In the genomic region with DNA sequence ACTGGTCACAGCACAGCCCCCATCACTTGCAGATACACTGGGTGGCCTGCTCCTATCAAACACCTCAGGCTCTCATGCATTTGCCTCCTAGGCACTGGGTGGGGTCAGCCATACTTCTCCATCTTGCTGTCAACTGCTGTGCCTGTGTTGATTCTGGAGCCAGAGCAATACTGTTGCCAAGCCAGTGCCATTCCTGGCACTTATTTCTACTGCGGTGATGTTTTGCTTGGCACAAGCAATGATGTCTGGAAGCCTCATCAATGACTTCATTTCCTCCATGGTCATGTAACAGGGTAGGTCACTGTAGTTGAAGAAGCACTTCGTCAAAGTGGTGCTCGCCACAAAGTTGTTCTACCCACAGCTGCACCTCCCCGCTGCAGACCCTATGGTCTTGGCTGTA, we compare ENCODE assay signal across 12 mouse cellular contexts. TPM values are rescaled to one million over a fixed set of nuclear protein-coding genes. Genes with fewer than 3 reads are reported as not detected.
DNase-seq lines count a peak whose midpoint lies in the region; ATAC-seq and TF ChIP-seq lines count a peak whose summit lies in the region.
"Had no signal": no experiment of that assay in that cellular context is flagged by ENCODE, and none has a peak within 500 bp of the region (broad histone marks: within the 10 kb centered on the region; RNA-seq: fewer than 3 reads in every experiment).

No protein-coding gene starts in this region.

- H3K9me3 ChIP-seq in liver, postnatal 0 days (ENCODE audit: low read length) = no peaks in the 10 kb centered on the region
- no peaks in the 10 kb centered on the region for H3K9me3 ChIP-seq in hindbrain, embryonic 15.5 days
- H3K9me3 ChIP-seq: midbrain, embryonic 12.5 days had no signal

- no peak for TF ChIP-seq CTCF in gastrocnemius, adult 2 months (IDR thresholded peaks at IDR 0.05)
- no peak for TF ChIP-seq CTCF in liver, adult 2 months (IDR thresholded peaks at IDR 0.05; ENCODE audit: low read depth, low read length)
- no peak for TF ChIP-seq CTCF in liver, postnatal 0 days (IDR thresholded peaks at IDR 0.05; ENCODE audit: low read depth)
- TF ChIP-seq CTCF in C2C12 (IDR thresholded peaks at IDR 0.05; ENCODE audit: control insufficient read depth, insufficient read depth, insufficient read length) = no peak

- DNase-seq in gastrocnemius, adult 2 months = peak; percentile 19
- DNase-seq in gastrocnemius, postnatal 4 days (ENCODE audit: low spot score in 2 of 2) = no peak
- peak; percentile 61 for DNase-seq in liver, adult 2 months (ENCODE audit: extremely low read depth, low read depth, low spot score)
- DNase-seq in liver, postnatal 0 days = no peak
- no peak for DNase-seq in thymus, postnatal 14 days
- no peak for DNase-seq in cerebellum, adult 9-11 months
- DNase-seq: cerebellum, postnatal 14 days; kidney, adult 9 months; layer of hippocampus, adult 9-11 months had no signal

- no peak overlapping the region for H3K4me3 ChIP-seq in gastrocnemius, adult 2 months
- H3K4me3 ChIP-seq in liver, adult 2 months (ENCODE audit: insufficient read depth, low read depth, low read length) = no peak overlapping the region
- H3K4me3 ChIP-seq in liver, postnatal 0 days (ENCODE audit: low read depth, low read length) = no peak overlapping the region
- H3K4me3 ChIP-seq in C2C12 (ENCODE audit: insufficient read depth, poor library complexity, severe bottlenecking) = peak overlapping the region; percentile 94
- no peak overlapping the region for H3K4me3 ChIP-seq in hindbrain, embryonic 15.5 days

- ATAC-seq in liver, postnatal 0 days = no peak
- ATAC-seq in hindbrain, embryonic 15.5 days (ENCODE audit: low FRiP score, low read depth) = no peak

- peaks cover 13% of the 10 kb centered on the region for H3K4me1 ChIP-seq in liver, adult 2 months (ENCODE audit: control insufficient read depth, insufficient read depth, low read length)
- H3K4me1 ChIP-seq in liver, postnatal 0 days (ENCODE audit: insufficient read depth) = peaks cover 18% of the 10 kb centered on the region
- peaks cover 33% of the 10 kb centered on the region for H3K4me1 ChIP-seq in hindbrain, embryonic 15.5 days (replicated peaks)

- no peak for TF ChIP-seq EP300 in liver, postnatal 0 days (IDR thresholded peaks at IDR 0.05; ENCODE audit: low read depth)

- peaks cover 10% of the 10 kb centered on the region for H3K79me2 ChIP-seq in liver, adult 2 months (ENCODE audit: control insufficient read depth, insufficient read depth, low read length)
- peaks cover 41% of the 10 kb centered on the region for H3K79me2 ChIP-seq in C2C12 (ENCODE audit: control insufficient read depth, insufficient read depth)

- TF ChIP-seq POLR2A in liver, adult 2 months (IDR thresholded peaks at IDR 0.05; ENCODE audit: extremely low read depth, insufficient read depth, low read length) = no peak

- no peak overlapping the region for H3K9ac ChIP-seq in liver, adult 2 months (ENCODE audit: low read depth, low read length)
- no peak overlapping the region for H3K9ac ChIP-seq in liver, postnatal 0 days (replicated peaks)
- no peak overlapping the region for H3K9ac ChIP-seq in hindbrain, embryonic 15.5 days

- H3ac ChIP-seq in C2C12 (ENCODE audit: control insufficient read depth, insufficient read length, low read depth) = no peak overlapping the region

- WGBS in liver, adult 2 months = 50% methylated on average over 4 of the region's 4 CpGs
- WGBS in liver, postnatal 0 days (ENCODE audit: insufficient replicate concordance) = 81% methylated on average over 4 of the region's 4 CpGs
- WGBS in hindbrain, embryonic 15.5 days = 95% methylated on average over 4 of the region's 4 CpGs

- intact Hi-C loops in gastrocnemius, adult 2 months (cut with DNase I) = no loop called here

- no peak overlapping the region for H3K27ac ChIP-seq in gastrocnemius, adult 2 months
- H3K27ac ChIP-seq in liver, adult 2 months (replicated peaks; ENCODE audit: insufficient read depth, low read depth, low read length) = no peak overlapping the region
- H3K27ac ChIP-seq in liver, postnatal 0 days (ENCODE audit: low read depth) = no peak overlapping the region
- H3K27ac ChIP-seq in hindbrain, embryonic 15.5 days (replicated peaks) = no peak overlapping the region
- H3K27ac ChIP-seq: midbrain, embryonic 12.5 days had no signal

- no peak overlapping the region for H3K4me2 ChIP-seq in liver, postnatal 0 days (ENCODE audit: low read depth, low read length)
- peak overlapping the region; percentile 85; the same call in 1 of the 2 replicates for H3K4me2 ChIP-seq in hindbrain, embryonic 15.5 days

- peaks cover 7% of the 10 kb centered on the region for H3K36me3 ChIP-seq in liver, adult 2 months (ENCODE audit: control insufficient read depth, insufficient read depth, low read length)
- peaks cover 26% of the 10 kb centered on the region for H3K36me3 ChIP-seq in liver, postnatal 0 days (replicated peaks; ENCODE audit: insufficient read depth, low read length)
- H3K36me3 ChIP-seq in C2C12 (ENCODE audit: control insufficient read depth, insufficient read depth) = peaks cover 50% of the 10 kb centered on the region
- H3K36me3 ChIP-seq in hindbrain, embryonic 15.5 days = peaks cover 38% of the 10 kb centered on the region

- H3K27me3 ChIP-seq in liver, adult 2 months (ENCODE audit: control insufficient read depth, insufficient read depth, low read length) = no peaks in the 10 kb centered on the region
- no peaks in the 10 kb centered on the region for H3K27me3 ChIP-seq in liver, postnatal 0 days (ENCODE audit: insufficient read depth, low read length)
- H3K27me3 ChIP-seq in C2C12 (ENCODE audit: control insufficient read depth, insufficient read depth, insufficient read length) = no peaks in the 10 kb centered on the region
- no peaks in the 10 kb centered on the region for H3K27me3 ChIP-seq in hindbrain, embryonic 15.5 days
- H3K27me3 ChIP-seq: midbrain, embryonic 12.5 days had no signal

- peaks cover 33% of the 10 kb centered on the region for H3K79me3 ChIP-seq in C2C12 (ENCODE audit: low read depth)

TF ChIP-seq in C2C12, 6 proteins besides CTCF, POLR2A, EP300 and RAD21:
- TF ChIP-seq FOSL1 (IDR thresholded peaks at IDR 0.05; ENCODE audit: insufficient read depth, low read length, poor library complexity, severe bottlenecking) (no peak), MYOD1 (IDR thresholded peaks at IDR 0.05; ENCODE audit: control insufficient read depth, insufficient read length, low read depth) (no peak), USF1 (IDR thresholded peaks at IDR 0.05; ENCODE audit: low read depth) (no peak), MYOG (IDR thresholded peaks at IDR 0.05; ENCODE audit: control insufficient read depth, extremely low read depth, insufficient read length) (no peak), MAX (IDR thresholded peaks at IDR 0.05) (no peak), CEBPB (IDR thresholded peaks at IDR 0.05; ENCODE audit: low read depth) (no peak)

RNA-seq across cellular contexts. Expression of a gene that starts 1.9 kb away (rescaled TPM):
- total RNA-seq in gastrocnemius, adult 2 months (2021) = 1 to 10 TPM; 5.6 to 6.3 TPM
- 10 to 100 TPM; 20.8 to 23.8 TPM for total RNA-seq in gastrocnemius, postnatal 4 days (2021)
- 9.5 and 9.6 TPM in 2 replicates for total RNA-seq in liver, adult 2 months (2014; rRNA removed)
- polyA plus RNA-seq in liver, adult 2 months (2012; rRNA removed) = 12.2 and 14.8 TPM in 2 replicates
- polyA plus RNA-seq in liver, postnatal 0 days (2015; fragmentation: Nextera tagmentation; extraction: Ambion mirVana) = 11.9 and 13.5 TPM in 2 replicates
- polyA plus RNA-seq in C2C12 (2012; fragmentation: generic; extraction: Trizol) = 26.4 TPM
- polyA plus RNA-seq in hindbrain, embryonic 15.5 days (2015; fragmentation: Nextera tagmentation; extraction: Ambion mirVana) = 61.5 and 64.1 TPM in 2 replicates

RNA-seq across cellular contexts. Expression of a gene that starts 7.6 kb away (rescaled TPM):
- total RNA-seq in gastrocnemius, adult 2 months (2021) = 1 to 10 TPM; 5.2 to 7.2 TPM
- 10 to 100 TPM in 1 of 2 experiments, 1 to 10 TPM in 1; 8.9 to 10.1 TPM for total RNA-seq in gastrocnemius, postnatal 4 days (2021)
- total RNA-seq in liver, adult 2 months (2014; rRNA removed) = 4.6 and 5.7 TPM in 2 replicates
- 5.8 and 8.7 TPM in 2 replicates for polyA plus RNA-seq in liver, adult 2 months (2012; rRNA removed)
- polyA plus RNA-seq in liver, postnatal 0 days (2015; fragmentation: Nextera tagmentation; extraction: Ambion mirVana) = 9.0 and 11.7 TPM in 2 replicates
- polyA plus RNA-seq in C2C12 (2012; fragmentation: generic; extraction: Trizol) = 24.6 TPM
- 24.8 and 28.9 TPM in 2 replicates for polyA plus RNA-seq in hindbrain, embryonic 15.5 days (2015; fragmentation: Nextera tagmentation; extraction: Ambion mirVana)

RNA-seq across cellular contexts. Expression of a gene that starts 7.7 kb away (rescaled TPM):
- 10 to 100 TPM; 19.1 to 31.8 TPM for total RNA-seq in gastrocnemius, adult 2 months (2021)
- 10 to 100 TPM; 19.3 to 24.8 TPM for total RNA-seq in gastrocnemius, postnatal 4 days (2021)
- 20.7 and 28.9 TPM in 2 replicates for total RNA-seq in liver, adult 2 months (2014; rRNA removed)
- 29.2 and 32.6 TPM in 2 replicates for polyA plus RNA-seq in liver, adult 2 months (2012; rRNA removed)
- 18.9 and 19.0 TPM in 2 replicates for polyA plus RNA-seq in liver, postnatal 0 days (2015; fragmentation: Nextera tagmentation; extraction: Ambion mirVana)
- polyA plus RNA-seq in C2C12 (2012; fragmentation: generic; extraction: Trizol) = 7.5 TPM
- 11.5 and 12.0 TPM in 2 replicates for polyA plus RNA-seq in hindbrain, embryonic 15.5 days (2015; fragmentation: Nextera tagmentation; extraction: Ambion mirVana)

RNA-seq across cellular contexts. Expression of a gene that starts 12.2 kb away (rescaled TPM):
- 1 to 10 TPM in 1 of 2 experiments, under 1 TPM in 1; 0.41 to 1.2 TPM for total RNA-seq in gastrocnemius, adult 2 months (2021)
- total RNA-seq in gastrocnemius, postnatal 4 days (2021) = under 1 TPM in 1 of 2 experiments, not detected in 1; 0.39 TPM
- 0.46 and 0.81 TPM in 2 replicates for total RNA-seq in liver, adult 2 months (2014; rRNA removed)
- 0.98 and 1.8 TPM in 2 replicates for polyA plus RNA-seq in liver, adult 2 months (2012; rRNA removed)
- 0.20 TPM in 1 of 2 replicates, not detected in the other for polyA plus RNA-seq in liver, postnatal 0 days (2015; fragmentation: Nextera tagmentation; extraction: Ambion mirVana)
- 0.13 TPM for polyA plus RNA-seq in C2C12 (2012; fragmentation: generic; extraction: Trizol)
- polyA plus RNA-seq in hindbrain, embryonic 15.5 days (2015; fragmentation: Nextera tagmentation; extraction: Ambion mirVana) = 0.22 and 0.51 TPM in 2 replicates
- polyA plus RNA-seq: midbrain, embryonic 12.5 days had no signal

RNA-seq across cellular contexts. Expression of a gene that starts 18.9 kb away (rescaled TPM):
- total RNA-seq in gastrocnemius, adult 2 months (2021) = 100 to 1,000 TPM; 120 to 177 TPM
- total RNA-seq in gastrocnemius, postnatal 4 days (2021) = 100 to 1,000 TPM; 116 to 122 TPM
- 43.6 and 46.6 TPM in 2 replicates for total RNA-seq in liver, adult 2 months (2014; rRNA removed)
- polyA plus RNA-seq in liver, adult 2 months (2012; rRNA removed) = 221 and 232 TPM in 2 replicates
- 133 and 139 TPM in 2 replicates for polyA plus RNA-seq in liver, postnatal 0 days (2015; fragmentation: Nextera tagmentation; extraction: Ambion mirVana)
- 338 TPM for polyA plus RNA-seq in C2C12 (2012; fragmentation: generic; extraction: Trizol)
- polyA plus RNA-seq in hindbrain, embryonic 15.5 days (2015; fragmentation: Nextera tagmentation; extraction: Ambion mirVana) = 122 and 125 TPM in 2 replicates

Comparison
In these comparisons a context has a peak if more than half of its experiments do, and no peak if none do; other contexts are left out.
1. DNase-seq: peak in gastrocnemius, adult 2 months (single experiment) and liver, adult 2 months (single experiment); none in gastrocnemius, postnatal 4 days (0 of 2), liver, postnatal 0 days (single experiment), thymus, postnatal 14 days (single experiment) and cerebellum, adult 9-11 months (single experiment).